Mouse (Mus musculus): Measurements from ENCODE around the gene Skap1.
A peak's percentile ranks its signal among the peaks of the same experiment; 100 is the strongest.

Skap1 gene

DNA sequence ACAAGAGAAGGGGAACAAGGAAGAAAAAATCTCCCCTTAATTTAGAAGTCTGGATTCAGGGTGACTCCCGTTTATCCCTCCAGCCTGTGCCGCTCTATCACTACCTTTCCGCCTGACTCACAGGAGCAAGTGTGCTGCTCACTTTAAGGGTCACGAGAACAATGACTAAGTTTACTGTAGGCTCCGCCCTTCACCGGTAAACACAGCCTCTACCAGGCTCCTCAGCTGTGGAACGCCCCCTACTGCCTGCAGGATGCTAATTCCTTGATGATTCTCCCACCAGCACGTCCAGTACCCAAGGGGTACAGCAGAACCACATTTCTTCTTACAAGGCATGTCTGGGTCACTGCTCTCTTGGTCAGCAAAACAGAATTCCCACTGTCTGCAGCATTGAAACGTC lies 158.4 kb downstream of the Skap1 start:
- no peak for DNase-seq (ENCODE audit: low spot score in 2 of 2)

- no peak for DNase-seq (ENCODE audit: low spot score in 2 of 2)
Observed at GRCm38 (mm10) chr11:96624436-96624835, 160.0 kb downstream of the Skap1 start.

DNA sequence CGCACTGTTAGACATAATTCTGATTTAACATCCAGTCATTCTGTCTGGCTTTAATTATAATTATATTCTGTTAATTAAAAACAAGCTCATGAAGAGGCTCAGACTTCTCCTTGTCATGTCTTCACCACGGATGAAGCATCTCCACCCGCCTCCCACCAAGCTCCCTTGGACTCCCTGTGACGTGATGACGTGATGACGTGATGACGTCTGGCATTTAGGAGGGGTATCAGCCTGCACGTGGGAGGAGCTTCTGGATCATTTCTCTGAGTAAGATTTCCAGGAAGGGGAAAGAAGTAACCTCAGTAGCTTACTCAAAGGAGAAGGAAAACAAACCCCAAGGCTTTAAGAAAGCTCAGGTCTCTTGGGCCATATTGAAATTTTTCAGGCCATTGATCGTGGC lies 165.4 kb downstream of the Skap1 start:
- DNase-seq (ENCODE audit: low spot score in 2 of 2) = no peak

GRCm38 (mm10) chr11:96631521-96631920 lies 167.1 kb downstream of the Skap1 start:
- DNase-seq (ENCODE audit: low spot score in 2 of 2) = no peak

GRCm38 (mm10) chr11:96637927-96638326 lies 173.5 kb downstream of the Skap1 start:
- DNase-seq (ENCODE audit: low spot score in 2 of 2) = no peak

DNA sequence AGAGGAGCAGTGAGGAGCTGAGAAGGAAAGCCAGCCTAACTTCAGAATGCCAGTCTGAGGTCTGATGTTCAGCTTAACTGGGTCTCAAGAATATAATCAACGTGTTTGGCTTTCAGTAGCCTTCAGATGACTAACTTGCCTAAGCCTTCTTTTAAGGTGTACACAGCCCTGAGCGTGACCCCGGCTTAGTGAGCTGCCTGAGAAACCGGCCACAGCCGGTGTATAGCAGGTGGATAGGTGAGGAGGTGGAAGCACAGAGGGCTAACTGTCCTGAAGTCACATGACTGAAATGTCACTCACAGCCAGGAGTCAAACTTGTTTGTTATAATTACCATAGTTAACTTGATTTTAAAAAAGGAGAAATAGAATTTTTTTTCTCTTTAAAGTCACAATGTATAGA lies 175.4 kb downstream of the Skap1 start:
- no peak for DNase-seq (ENCODE audit: low spot score in 2 of 2)

- DNase-seq (ENCODE audit: low spot score in 2 of 2) = no peak
Observed at GRCm38 (mm10) chr11:96642173-96643140, 178.1 kb downstream of the Skap1 start.

DNA sequence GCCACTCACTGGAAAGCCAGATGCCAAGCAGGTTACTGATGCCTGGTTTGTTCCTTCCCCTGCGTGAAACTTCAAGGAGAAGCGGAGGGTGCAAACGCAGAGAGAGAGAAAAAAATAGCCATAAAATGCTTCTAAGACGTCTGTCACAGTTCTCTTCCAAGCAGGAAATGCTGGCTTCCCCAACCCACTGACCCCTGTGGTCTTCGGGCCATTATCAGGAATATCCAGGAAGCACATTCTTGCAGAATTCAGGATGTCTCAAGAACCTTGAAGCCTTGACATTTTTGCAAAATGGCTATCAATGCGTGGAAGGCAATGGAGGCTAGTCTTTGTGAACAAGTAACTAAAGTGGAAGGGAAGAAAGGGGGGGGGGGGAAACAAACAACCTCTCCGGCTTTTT lies 180.6 kb downstream of the Skap1 start:
- no peak for DNase-seq (ENCODE audit: low spot score in 2 of 2)

- DNase-seq (ENCODE audit: low spot score in 2 of 2) = peak in 1 of 2 experiments; percentile 30
Observed at GRCm38 (mm10) chr11:96645538-96646037, 181.2 kb downstream of the Skap1 start.

DNA sequence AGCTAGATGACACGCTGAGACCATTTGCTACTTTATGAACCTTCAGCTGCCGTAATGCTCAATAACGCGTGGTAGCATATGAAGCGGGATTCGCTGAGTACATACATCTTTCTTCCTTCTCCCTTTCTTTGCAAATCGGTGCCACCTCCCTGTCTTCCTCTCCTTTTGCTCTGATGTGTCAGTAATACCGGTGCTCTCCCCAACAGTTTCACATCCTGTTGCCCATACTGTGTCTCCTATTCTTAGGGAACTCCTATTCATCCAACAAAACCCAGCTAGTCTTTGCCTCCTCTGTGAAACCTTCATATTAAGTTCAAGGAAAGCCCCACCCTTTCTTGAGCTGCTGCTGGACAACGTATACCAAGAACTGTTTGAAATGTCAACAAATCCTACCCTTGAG lies 187.5 kb downstream of the Skap1 start:
- no peak for DNase-seq (ENCODE audit: low spot score in 2 of 2)

GRCm38 (mm10) chr11:96653867-96654266 lies 189.5 kb downstream of the Skap1 start:
- DNase-seq (ENCODE audit: low spot score in 2 of 2) = no peak

- DNase-seq (ENCODE audit: low spot score in 2 of 2) = no peak
Observed at GRCm38 (mm10) chr11:96658420-96658819, 194.0 kb downstream of the Skap1 start.

GRCm38 (mm10) chr11:96666924-96667323 lies 202.5 kb downstream of the Skap1 start:
- no peak for DNase-seq (ENCODE audit: low spot score in 2 of 2)

GRCm38 (mm10) chr11:96668367-96668766 lies 204.0 kb downstream of the Skap1 start:
- DNase-seq (ENCODE audit: low spot score in 2 of 2) = no peak

- DNase-seq (ENCODE audit: low spot score in 2 of 2) = peak; percentile 37 to 44
Observed at GRCm38 (mm10) chr11:96673792-96674191, 209.4 kb downstream of the Skap1 start.

GRCm38 (mm10) chr11:96674786-96675365 lies 210.5 kb downstream of the Skap1 start:
- peak in 1 of 2 experiments; percentile 25 for DNase-seq (ENCODE audit: low spot score in 2 of 2)

- no peak for DNase-seq (ENCODE audit: low spot score in 2 of 2)
Observed at GRCm38 (mm10) chr11:96678026-96678425, 213.6 kb downstream of the Skap1 start.

GRCm38 (mm10) chr11:96679026-96679425 lies 214.6 kb downstream of the Skap1 start:
- no peak for DNase-seq (ENCODE audit: low spot score in 2 of 2)

GRCm38 (mm10) chr11:96685381-96685780 lies 221.0 kb downstream of the Skap1 start:
- no peak for DNase-seq (ENCODE audit: low spot score in 2 of 2)

GRCm38 (mm10) chr11:96686713-96687280 lies 222.4 kb downstream of the Skap1 start:
- no peak for DNase-seq (ENCODE audit: low spot score in 2 of 2)

DNA sequence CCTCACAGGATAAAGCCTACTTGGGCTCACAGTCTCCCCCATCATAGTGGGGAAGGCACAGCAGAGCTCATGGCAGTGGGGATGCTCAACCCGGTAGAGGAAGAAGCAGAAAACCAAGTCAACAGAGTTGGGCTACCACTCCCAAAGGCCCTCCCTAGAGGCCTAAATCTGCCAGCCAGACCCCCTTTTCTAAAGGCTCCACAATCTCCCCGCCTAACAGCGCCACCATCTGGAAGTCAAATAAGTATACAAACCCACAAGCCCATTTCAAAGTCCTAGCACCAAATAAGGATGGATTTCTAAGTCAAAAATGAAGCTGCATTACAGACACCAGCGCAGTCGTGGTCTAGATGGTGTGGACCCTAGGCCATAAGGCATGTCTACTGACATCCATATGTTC lies 227.9 kb downstream of the Skap1 start:
- no peak for DNase-seq (ENCODE audit: low spot score in 2 of 2)

DNA sequence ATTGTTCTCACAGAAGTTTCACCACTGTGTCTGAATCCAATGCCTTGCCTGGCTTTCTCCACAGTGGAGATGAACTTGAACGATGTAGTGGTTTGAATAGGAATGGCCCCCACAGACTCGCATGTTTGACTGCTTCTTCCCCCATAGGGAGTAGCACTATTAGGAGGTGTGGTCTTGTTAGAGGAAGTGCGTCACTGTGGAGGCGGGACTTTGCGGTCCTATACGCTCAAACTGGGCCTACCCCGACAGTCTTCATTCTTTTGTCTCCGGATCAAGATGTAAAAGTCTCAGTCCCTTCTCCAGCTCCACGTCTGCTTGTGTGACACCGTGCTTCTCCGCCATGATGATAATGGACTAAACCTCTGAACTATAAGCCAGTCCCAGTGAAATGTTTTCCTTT lies 229.0 kb downstream of the Skap1 start:
- no peak for DNase-seq (ENCODE audit: low spot score in 2 of 2)

DNA sequence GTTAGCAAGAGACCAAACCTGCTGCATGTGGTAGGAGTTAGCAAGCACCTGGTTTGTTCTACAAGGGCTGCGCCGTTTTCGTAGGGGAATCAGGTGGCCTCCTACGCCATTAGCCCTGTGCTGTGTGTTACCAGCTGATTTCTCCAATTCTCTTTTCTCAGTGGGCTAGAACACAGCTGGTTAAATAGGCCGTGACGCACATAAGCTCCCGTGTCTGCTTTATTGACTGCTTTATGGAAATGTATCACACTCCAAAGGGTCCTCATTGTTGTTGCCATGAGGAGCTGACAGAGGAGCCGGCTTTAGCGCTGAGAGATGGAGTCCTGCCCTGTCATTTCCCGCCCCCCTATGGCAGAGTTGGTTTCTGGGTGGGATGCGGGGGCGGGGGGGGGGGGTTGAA lies 230.4 kb downstream of the Skap1 start:
- DNase-seq (ENCODE audit: low spot score in 2 of 2) = no peak

Data from cerebellum, postnatal 4 days (tissue).